Mouse (Mus musculus): Measurements from ENCODE around the gene Mcrip2. TPM values are rescaled to one million over a fixed set of nuclear protein-coding genes. Genes with fewer than 3 reads are reported as not detected.

The Mcrip2 gene
- polyA plus RNA-seq, 1 experiment = 258 TPM

DNA sequence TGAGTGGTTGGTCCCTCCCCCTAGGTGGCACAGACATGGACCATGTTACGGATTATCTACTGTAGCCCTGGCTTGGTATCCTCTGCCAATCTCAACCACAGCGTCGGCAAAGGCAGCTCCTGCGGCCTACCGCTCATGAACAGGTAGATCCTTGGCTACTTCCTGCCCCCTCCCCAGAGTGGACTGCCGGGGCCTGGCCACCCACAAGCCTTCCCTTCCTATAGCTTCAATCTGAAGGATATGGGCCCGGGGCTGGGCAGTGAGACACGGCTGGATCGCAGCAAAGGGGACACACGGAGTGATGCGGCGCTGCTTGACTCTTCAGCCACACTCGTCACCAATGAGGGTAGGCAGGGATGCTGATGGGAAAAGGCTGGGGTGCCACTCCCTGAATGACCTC lies 41.6 kb downstream of the Mcrip2 start:
- Histone ChIP-seq H3K4me3 (ENCODE audit: insufficient read depth, low read depth, low read length) (no peak overlapping the region), H3K4me1 (ENCODE audit: control insufficient read depth, insufficient read depth, low read length) (peaks cover 20% of the 10 kb centered on the region), H3K36me3 (ENCODE audit: control insufficient read depth, insufficient read depth, low read length) (no peaks in the 10 kb centered on the region), H3K27me3 (replicated peaks; ENCODE audit: control insufficient read depth, insufficient read depth, low read length) (no peaks in the 10 kb centered on the region), H3K27ac (ENCODE audit: insufficient read depth, low read depth, low read length) (no peak overlapping the region)
- 92% methylated on average over 13 of the region's 13 CpGs for WGBS
- no peak for TF ChIP-seq CTCF (conservative IDR thresholded peaks at IDR 0.05; ENCODE audit: insufficient read depth, insufficient read length, low read depth, low read length)
- TF ChIP-seq POLR2A (IDR thresholded peaks at IDR 0.05; ENCODE audit: low read depth, low read length) = no peak
- no peak for DNase-seq

DNA sequence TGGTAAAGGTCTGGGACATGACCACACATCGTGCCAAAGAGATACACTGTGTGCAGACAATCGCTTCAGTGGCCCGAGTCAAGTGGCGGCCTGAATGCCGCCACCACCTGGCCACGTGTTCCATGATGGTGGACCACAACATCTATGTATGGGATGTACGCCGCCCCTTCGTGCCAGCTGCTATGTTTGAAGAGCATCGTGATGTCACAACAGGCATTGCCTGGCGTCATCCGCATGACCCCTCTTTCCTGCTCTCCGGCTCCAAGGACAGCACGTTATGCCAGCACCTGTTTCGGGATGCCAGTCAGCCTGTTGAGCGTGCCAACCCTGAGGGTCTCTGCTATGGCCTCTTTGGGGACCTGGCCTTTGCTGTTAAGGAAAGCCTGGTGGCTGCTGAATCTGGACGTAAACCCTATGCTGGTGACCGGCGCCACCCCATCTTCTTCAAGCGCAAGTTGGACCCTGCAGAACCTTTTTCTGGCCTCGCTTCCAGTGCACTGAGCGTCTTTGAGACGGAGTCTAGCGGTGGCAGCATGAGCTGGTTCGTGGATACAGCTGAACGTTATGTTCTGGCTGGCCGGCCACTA lies 42.5 kb downstream of the Mcrip2 start:
- Histone ChIP-seq H3K36me3 (ENCODE audit: control insufficient read depth, insufficient read depth, low read length) (no peaks in the 10 kb centered on the region), H3K27me3 (replicated peaks; ENCODE audit: control insufficient read depth, insufficient read depth, low read length) (no peaks in the 10 kb centered on the region), H3K4me1 (ENCODE audit: control insufficient read depth, insufficient read depth, low read length) (peaks cover 14% of the 10 kb centered on the region), H3K27ac (ENCODE audit: insufficient read depth, low read depth, low read length) (no peak overlapping the region), H3K4me3 (ENCODE audit: insufficient read depth, low read depth, low read length) (no peak overlapping the region)
- no peak for TF ChIP-seq POLR2A (IDR thresholded peaks at IDR 0.05; ENCODE audit: low read depth, low read length)
- TF ChIP-seq CTCF (conservative IDR thresholded peaks at IDR 0.05; ENCODE audit: insufficient read depth, insufficient read length, low read depth, low read length) = no peak
- WGBS = 94% methylated on average over 27 of the region's 27 CpGs
- DNase-seq = no peak

DNA sequence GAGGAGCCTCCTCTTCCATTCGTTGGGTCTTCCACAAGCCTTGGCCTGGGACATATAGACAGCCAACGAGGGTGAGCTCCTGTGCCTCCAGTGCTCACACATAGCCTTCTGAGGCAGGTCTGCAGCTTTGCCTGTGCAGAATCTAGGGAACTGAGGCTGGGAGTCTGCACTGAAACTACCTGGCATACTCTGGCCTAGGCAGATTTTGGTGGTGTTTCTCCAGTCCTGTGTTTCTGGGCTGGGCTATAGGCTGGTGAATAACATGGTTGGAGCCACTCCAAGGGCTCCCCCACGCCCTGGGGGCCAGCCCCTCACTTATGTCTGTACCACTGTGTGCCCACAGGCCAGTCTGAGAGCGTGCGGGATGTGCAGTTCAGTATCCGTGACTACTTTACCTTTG lies 43.3 kb downstream of the Mcrip2 start:
- Histone ChIP-seq H3K4me3 (ENCODE audit: insufficient read depth, low read depth, low read length) (no peak overlapping the region), H3K36me3 (ENCODE audit: control insufficient read depth, insufficient read depth, low read length) (no peaks in the 10 kb centered on the region), H3K27me3 (replicated peaks; ENCODE audit: control insufficient read depth, insufficient read depth, low read length) (no peaks in the 10 kb centered on the region), H3K4me1 (ENCODE audit: control insufficient read depth, insufficient read depth, low read length) (peaks cover 14% of the 10 kb centered on the region), H3K27ac (ENCODE audit: insufficient read depth, low read depth, low read length) (no peak overlapping the region)
- WGBS = 87% methylated on average over 6 of the region's 6 CpGs
- DNase-seq = no peak
- TF ChIP-seq CTCF (conservative IDR thresholded peaks at IDR 0.05; ENCODE audit: insufficient read depth, insufficient read length, low read depth, low read length) (no peak), POLR2A (IDR thresholded peaks at IDR 0.05; ENCODE audit: low read depth, low read length) (no peak)

DNA sequence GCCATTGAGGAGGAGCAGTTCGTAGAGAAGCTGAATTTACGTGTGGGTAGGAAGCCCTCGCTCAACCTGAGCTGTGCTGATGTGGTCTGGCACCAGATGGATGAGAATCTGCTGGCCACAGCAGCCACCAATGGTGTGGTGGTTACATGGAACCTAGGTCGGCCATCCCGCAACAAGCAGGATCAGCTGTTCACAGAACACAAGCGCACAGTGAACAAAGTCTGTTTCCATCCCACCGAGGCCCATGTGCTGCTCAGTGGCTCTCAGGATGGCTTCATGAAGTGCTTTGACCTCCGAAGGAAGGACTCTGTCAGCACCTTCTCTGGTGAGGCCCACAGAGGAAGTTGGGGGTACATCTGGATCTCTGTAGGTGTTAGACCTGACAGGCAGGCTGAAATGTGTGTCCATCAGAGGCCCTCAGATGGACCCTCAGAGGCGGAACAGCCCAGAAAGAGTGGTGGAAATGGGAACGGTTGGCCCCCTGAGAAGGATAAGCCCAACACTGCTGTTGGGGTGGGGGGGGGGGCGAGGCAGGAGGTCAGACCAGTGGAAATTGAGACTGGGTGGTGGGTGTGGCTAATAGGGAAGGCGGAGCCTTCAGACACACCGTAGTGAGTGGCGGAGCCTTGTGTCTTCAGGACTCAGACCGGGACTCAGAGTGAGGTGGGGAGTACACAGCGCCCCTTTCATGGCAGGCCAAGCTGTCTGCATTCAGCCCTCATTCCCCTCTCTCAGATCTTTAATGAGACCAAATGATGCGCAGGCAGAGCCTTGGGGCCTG lies 44.0 kb downstream of the Mcrip2 start:
- H3K4me3 ChIP-seq (ENCODE audit: insufficient read depth, low read depth, low read length) = peak overlapping the region; percentile 91; the same call in 1 of the 2 replicates
- DNase-seq = no peak
- H3K27me3 ChIP-seq (replicated peaks; ENCODE audit: control insufficient read depth, insufficient read depth, low read length) = no peaks in the 10 kb centered on the region
- peaks cover 14% of the 10 kb centered on the region for H3K4me1 ChIP-seq (ENCODE audit: control insufficient read depth, insufficient read depth, low read length)
- H3K36me3 ChIP-seq (ENCODE audit: control insufficient read depth, insufficient read depth, low read length) = no peaks in the 10 kb centered on the region
- no peak for TF ChIP-seq CTCF (conservative IDR thresholded peaks at IDR 0.05; ENCODE audit: insufficient read depth, insufficient read length, low read depth, low read length)
- no peak for TF ChIP-seq POLR2A (IDR thresholded peaks at IDR 0.05; ENCODE audit: low read depth, low read length)
- no peak overlapping the region for H3K27ac ChIP-seq (ENCODE audit: insufficient read depth, low read depth, low read length)
- WGBS = 71% methylated on average over 17 of the region's 17 CpGs

DNA sequence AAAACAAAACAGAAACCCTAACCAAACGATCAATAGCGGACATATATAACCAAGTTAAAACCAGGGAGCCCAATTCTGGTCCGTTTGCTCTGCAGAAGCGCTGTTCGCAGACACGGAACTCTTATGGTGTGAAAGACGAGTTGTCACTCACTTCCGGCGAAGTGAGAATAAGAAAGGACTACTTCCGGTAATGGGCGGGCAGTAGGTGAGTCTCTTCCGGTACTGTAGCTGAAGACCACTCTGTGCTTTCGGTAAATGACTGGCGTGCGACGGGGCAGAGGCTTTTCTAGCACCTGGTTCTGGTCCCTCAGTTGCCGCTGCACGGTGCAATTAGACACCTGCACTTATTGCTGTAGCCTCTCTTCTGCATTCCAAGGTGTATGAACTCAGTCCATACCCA lies 45.1 kb downstream of the Mcrip2 start, which contains the start of gene Wdr24:
TSS of gene Wdr24 (plus strand) at position 176 of the 400 bp plus-strand sequence.
- DNase-seq = peak; percentile 89
- Histone ChIP-seq H3K4me3 (ENCODE audit: insufficient read depth, low read depth, low read length) (peak within 1 kb of the TSS; percentile 91), H3K27ac (ENCODE audit: insufficient read depth, low read depth, low read length) (0 out of 2 replicates have a peak within 1 kb of the TSS, but pooled peaks have one; percentile 53), H3K27me3 (replicated peaks; ENCODE audit: control insufficient read depth, insufficient read depth, low read length) (no peaks in the 10 kb centered on the region), H3K4me1 (ENCODE audit: control insufficient read depth, insufficient read depth, low read length) (peaks cover 13% of the 10 kb centered on the region), H3K36me3 (ENCODE audit: control insufficient read depth, insufficient read depth, low read length) (no peaks in the 10 kb centered on the region)
- WGBS = under 1% methylated on average over 18 of the region's 18 CpGs
- TF ChIP-seq CTCF (conservative IDR thresholded peaks at IDR 0.05; ENCODE audit: insufficient read depth, insufficient read length, low read depth, low read length) (no peak), POLR2A (IDR thresholded peaks at IDR 0.05; ENCODE audit: low read depth, low read length) (peak; percentile 18)

DNA sequence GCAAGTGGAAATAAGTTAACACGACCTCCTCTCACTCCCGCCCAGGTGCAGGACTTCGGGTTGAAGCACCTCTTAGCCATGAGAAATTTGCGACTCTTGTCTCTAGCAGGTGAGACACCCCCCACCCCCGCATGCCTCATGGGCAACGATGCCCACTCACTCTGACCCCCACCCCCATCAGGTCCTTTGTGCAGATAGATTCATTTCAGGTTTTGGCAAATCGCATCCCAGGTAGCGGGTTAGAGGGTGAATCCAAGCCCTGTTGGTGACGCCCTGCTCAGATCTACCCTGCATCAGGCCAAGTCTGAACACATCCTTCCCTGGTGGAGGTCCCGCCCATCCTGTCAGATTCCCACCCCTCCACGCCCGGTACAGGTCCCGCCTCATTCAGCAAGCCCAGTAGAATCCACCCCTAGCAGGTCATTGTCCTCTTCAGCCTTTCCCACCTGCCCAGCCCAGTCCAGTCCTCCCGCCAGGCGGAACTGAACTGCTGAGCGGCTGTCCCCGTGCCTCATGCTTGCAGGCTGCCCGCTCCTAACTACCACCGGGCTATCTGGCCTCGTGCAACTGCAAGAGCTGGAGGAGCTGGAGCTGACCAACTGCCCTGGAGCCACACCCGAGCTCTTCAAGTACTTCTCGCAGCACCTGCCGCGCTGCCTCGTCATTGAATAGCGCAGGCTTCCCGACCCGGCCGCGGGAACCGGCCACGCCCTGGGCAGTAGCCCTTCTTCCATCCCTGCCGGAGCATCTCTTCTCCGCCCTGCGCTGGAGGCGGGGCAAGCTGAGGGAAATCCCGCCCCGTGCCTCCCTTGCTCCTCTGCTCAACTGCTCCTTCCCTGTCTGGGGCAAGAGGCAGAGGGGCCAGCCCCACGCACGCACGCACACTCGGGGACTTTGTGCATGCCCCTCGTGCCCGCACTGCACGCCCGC lies 49.4 kb downstream of the Mcrip2 start:
- H3K4me3 ChIP-seq (ENCODE audit: insufficient read depth, low read depth, low read length) = no peak overlapping the region
- peak; percentile 33 for DNase-seq
- H3K36me3 ChIP-seq (ENCODE audit: control insufficient read depth, insufficient read depth, low read length) = no peaks in the 10 kb centered on the region
- TF ChIP-seq POLR2A (IDR thresholded peaks at IDR 0.05; ENCODE audit: low read depth, low read length) (no peak), CTCF (conservative IDR thresholded peaks at IDR 0.05; ENCODE audit: insufficient read depth, insufficient read length, low read depth, low read length) (no peak)
- no peaks in the 10 kb centered on the region for H3K27me3 ChIP-seq (replicated peaks; ENCODE audit: control insufficient read depth, insufficient read depth, low read length)
- peaks cover 4% of the 10 kb centered on the region for H3K4me1 ChIP-seq (ENCODE audit: control insufficient read depth, insufficient read depth, low read length)
- 7% methylated on average over 44 of the region's 46 CpGs for WGBS
- H3K27ac ChIP-seq (ENCODE audit: insufficient read depth, low read depth, low read length) = no peak overlapping the region

Data from kidney, adult 2 months (tissue).